Mouse (Mus musculus) MN1 (cell line): ENCODE data around the gene Ncoa3.

ENCODE experiments used
- DNase-seq: peaks from one replicate; pipeline ENCODE4 v3.0.0-alpha.2; 2016; ENCODE audit warnings: low spot score

Ncoa3 gene

GRCm38 (mm10) chr2:166079961-166080885 is 87.8 kb downstream of the Ncoa3 start:
- peak; percentile 91 for DNase-seq

GRCm38 (mm10) chr2:166080967-166081750 is 88.7 kb downstream of the Ncoa3 start:
- DNase-seq = peak; percentile 61

GRCm38 (mm10) chr2:166082193-166082592 is 89.8 kb downstream of the Ncoa3 start:
- DNase-seq = peak; percentile 76

GRCm38 (mm10) chr2:166082661-166083060 is 90.2 kb downstream of the Ncoa3 start:
- no peak for DNase-seq

GRCm38 (mm10) chr2:166083542-166084031 is 91.2 kb downstream of the Ncoa3 start:
- DNase-seq = peak; percentile 41

- peak; percentile 39 for DNase-seq
Measured at GRCm38 (mm10) chr2:166084111-166084510, 91.7 kb downstream of the Ncoa3 start.

GRCm38 (mm10) chr2:166084964-166085363 is 92.5 kb downstream of the Ncoa3 start:
- peak; percentile 69 for DNase-seq

GRCm38 (mm10) chr2:166085780-166086179 is 93.3 kb downstream of the Ncoa3 start:
- no peak for DNase-seq

- no peak for DNase-seq
Measured at GRCm38 (mm10) chr2:166086457-166087233, 94.2 kb downstream of the Ncoa3 start.

GRCm38 (mm10) chr2:166088991-166089390 is 96.6 kb downstream of the Ncoa3 start:
- no peak for DNase-seq

- no peak for DNase-seq
Measured at GRCm38 (mm10) chr2:166090131-166090581, 97.7 kb downstream of the Ncoa3 start.

GRCm38 (mm10) chr2:166091599-166091998 is 99.2 kb downstream of the Ncoa3 start:
- no peak for DNase-seq

- no peak for DNase-seq
Measured at GRCm38 (mm10) chr2:166092412-166092811, 100.0 kb downstream of the Ncoa3 start.

GRCm38 (mm10) chr2:166096300-166096699 is 103.9 kb downstream of the Ncoa3 start:
- DNase-seq = no peak

- no peak for DNase-seq
Measured at GRCm38 (mm10) chr2:166096834-166097233, 104.4 kb downstream of the Ncoa3 start.

- peak; percentile 89 for DNase-seq
Measured at GRCm38 (mm10) chr2:166097443-166098291, 105.2 kb downstream of the Ncoa3 start.

GRCm38 (mm10) chr2:166098292-166098933 is 106.0 kb downstream of the Ncoa3 start:
- DNase-seq = no peak

GRCm38 (mm10) chr2:166100309-166101262 is 108.2 kb downstream of the Ncoa3 start:
- peak; percentile 67 for DNase-seq

- DNase-seq = peak; percentile 70
Measured at GRCm38 (mm10) chr2:166102893-166103292, 110.5 kb downstream of the Ncoa3 start.
